In genomic region chrX:101874901-101875300, GRCm38 (mm10) we compare ENCODE assay signal across 27 mouse cellular contexts. TPM values are rescaled to one million over a fixed set of nuclear protein-coding genes. Genes with fewer than 3 reads are reported as not detected.
DNase-seq lines count a peak whose midpoint lies in the region; ATAC-seq and TF ChIP-seq lines count a peak whose summit lies in the region.
"Had no signal": no experiment of that assay in that cellular context is flagged by ENCODE, and none has a peak within 500 bp of the region (broad histone marks: within the 10 kb centered on the region; RNA-seq: fewer than 3 reads in every experiment).

No protein-coding gene starts in this region.

- no peak for DNase-seq in heart, adult 9 months (ENCODE audit: low spot score in 2 of 2)
- no peak for DNase-seq in kidney, postnatal 36 days
- DNase-seq in testis, postnatal 10 days (ENCODE audit: low spot score), result no peak
- no peak for DNase-seq in gastrocnemius, postnatal 14 days
- DNase-seq: adrenal gland, postnatal 36 days; B cell, adult 2 months; cerebellum, adult 11 months; cerebellum, adult 9-11 months; gastrocnemius, adult 2 months; kidney, adult 8-10 months; thymus, postnatal 14 days had no signal

- no peak for TF ChIP-seq POLR2A in testis, adult 2 months (IDR thresholded peaks at IDR 0.05; ENCODE audit: control insufficient read depth, low read depth, low read length)

- H3K4me3 ChIP-seq in heart, embryonic 13.5 days, result no peak overlapping the region
- no peak overlapping the region for H3K4me3 ChIP-seq in kidney, embryonic 15.5 days (replicated peaks)
- H3K4me3 ChIP-seq in testis, adult 2 months (ENCODE audit: control insufficient read depth, low read depth, low read length), result no peak overlapping the region
- H3K4me3 ChIP-seq: embryonic facial prominence, embryonic 15.5 days; forebrain, embryonic 15.5 days; gastrocnemius, adult 2 months; intestine, embryonic 15.5 days; layer of hippocampus, adult 2 months; limb, embryonic 10.5 days; liver, embryonic 15.5 days; neural tube, embryonic 15.5 days had no signal

- intact Hi-C loops in gastrocnemius, postnatal 14 days (cut with DNase I; ENCODE audit: low total_unique reads), result no loop called here

- WGBS in heart, embryonic 13.5 days, result 35% methylated on average over 2 of the region's 2 CpGs
- 24% methylated on average over 2 of the region's 2 CpGs for WGBS in kidney, embryonic 15.5 days

- no peak overlapping the region for H3K4me2 ChIP-seq in heart, embryonic 13.5 days
- no peak overlapping the region for H3K4me2 ChIP-seq in kidney, embryonic 15.5 days
- H3K4me2 ChIP-seq: embryonic facial prominence, embryonic 15.5 days; forebrain, embryonic 15.5 days; intestine, embryonic 15.5 days; liver, embryonic 15.5 days; midbrain, embryonic 11.5 days; neural tube, embryonic 15.5 days had no signal

- H3K4me1 ChIP-seq in heart, embryonic 13.5 days, result peaks cover 37% of the 10 kb centered on the region
- peaks cover 16% of the 10 kb centered on the region for H3K4me1 ChIP-seq in kidney, embryonic 15.5 days
- no peaks in the 10 kb centered on the region for H3K4me1 ChIP-seq in testis, adult 2 months (ENCODE audit: control insufficient read depth, insufficient read depth, low read length)
- H3K4me1 ChIP-seq: embryonic facial prominence, embryonic 15.5 days; forebrain, embryonic 15.5 days; intestine, embryonic 15.5 days; liver, embryonic 15.5 days; neural tube, embryonic 15.5 days had no signal

- TF ChIP-seq CTCF in testis, adult 2 months (IDR thresholded peaks at IDR 0.05; ENCODE audit: control insufficient read depth, insufficient read depth, insufficient replicate concordance, low read depth, low read length), result no peak

- ATAC-seq in heart, embryonic 13.5 days (ENCODE audit: extremely low read depth, insufficient number of reproducible peaks, low FRiP score, low TSS enrichment), result no peak
- peak; percentile 43; the same call in 1 of the 2 replicates for ATAC-seq in kidney, embryonic 15.5 days (replicated peaks; ENCODE audit: low FRiP score)
- ATAC-seq: forebrain, embryonic 15.5 days; hindbrain, embryonic 16.5 days; Patski had no signal

- peaks cover 22% of the 10 kb centered on the region for H3K27me3 ChIP-seq in heart, embryonic 13.5 days (replicated peaks)
- peaks cover 49% of the 10 kb centered on the region for H3K27me3 ChIP-seq in kidney, embryonic 15.5 days
- H3K27me3 ChIP-seq in testis, adult 2 months (ENCODE audit: control insufficient read depth, insufficient read depth, low read length), result no peaks in the 10 kb centered on the region
- H3K27me3 ChIP-seq: CH12.LX; forebrain, embryonic 15.5 days; intestine, embryonic 15.5 days had no signal

- peak overlapping the region; percentile 63 for H3K27ac ChIP-seq in heart, embryonic 13.5 days (replicated peaks)
- peak overlapping the region; percentile 62 for H3K27ac ChIP-seq in kidney, embryonic 15.5 days
- peak overlapping the region; percentile 21; the same call in 1 of the 2 replicates for H3K27ac ChIP-seq in testis, adult 2 months (ENCODE audit: control insufficient read depth, insufficient read depth, low read depth, low read length)
- H3K27ac ChIP-seq: embryonic facial prominence, embryonic 15.5 days; forebrain, embryonic 15.5 days; gastrocnemius, adult 2 months; intestine, embryonic 15.5 days; layer of hippocampus, adult 2 months; limb, embryonic 10.5 days; liver, embryonic 15.5 days; neural tube, embryonic 15.5 days; stomach, postnatal 0 days had no signal

- H3K9me3 ChIP-seq in heart, embryonic 13.5 days, result no peaks in the 10 kb centered on the region
- H3K9me3 ChIP-seq in kidney, embryonic 15.5 days (replicated peaks), result no peaks in the 10 kb centered on the region
- H3K9me3 ChIP-seq: embryonic facial prominence, embryonic 15.5 days; forebrain, embryonic 15.5 days; G1E; intestine, embryonic 15.5 days; limb, embryonic 10.5 days; liver, embryonic 15.5 days; neural tube, embryonic 15.5 days had no signal

- H3K36me3 ChIP-seq in heart, embryonic 13.5 days, result no peaks in the 10 kb centered on the region
- no peaks in the 10 kb centered on the region for H3K36me3 ChIP-seq in kidney, embryonic 15.5 days
- H3K36me3 ChIP-seq in testis, adult 2 months (ENCODE audit: control insufficient read depth, insufficient read depth, low read length), result no peaks in the 10 kb centered on the region
- H3K36me3 ChIP-seq: embryonic facial prominence, embryonic 15.5 days; forebrain, embryonic 15.5 days; G1E; intestine, embryonic 15.5 days; limb, embryonic 10.5 days; liver, embryonic 15.5 days; neural tube, embryonic 15.5 days had no signal

- H3K9ac ChIP-seq in heart, embryonic 13.5 days, result no peak overlapping the region
- no peak overlapping the region for H3K9ac ChIP-seq in kidney, embryonic 15.5 days
- H3K9ac ChIP-seq: embryonic facial prominence, embryonic 15.5 days; forebrain, embryonic 15.5 days; intestine, embryonic 15.5 days; liver, embryonic 15.5 days; neural tube, embryonic 15.5 days had no signal

RNA-seq across cellular contexts. Expression of gene Nhsl2, which starts 25.7 kb away (rescaled TPM):
- polyA plus RNA-seq in heart, embryonic 13.5 days (2015; fragmentation: Nextera tagmentation; extraction: Ambion mirVana), result 11.1 and 11.8 TPM in 2 replicates
- polyA plus RNA-seq in kidney, embryonic 15.5 days (2015; fragmentation: Nextera tagmentation; extraction: Ambion mirVana), result 12.2 and 12.9 TPM in 2 replicates
- polyA plus RNA-seq in testis, adult 2 months (2012; rRNA removed), result 0.49 and 0.51 TPM in 2 replicates
- 1 to 10 TPM; 3.7 to 5.6 TPM for total RNA-seq in gastrocnemius, postnatal 14 days (2021)
